ENCODE assay signal across 18 mouse cellular contexts in genomic region chr11:113278238-113278637, GRCm38 (mm10).
"Had no signal": no experiment of that assay in that cellular context is flagged by ENCODE, and none has a peak within 500 bp of the region (broad histone marks: within the 10 kb centered on the region; RNA-seq: fewer than 3 reads in every experiment).

No protein-coding gene starts in this region.

- H3K4me3 ChIP-seq: limb, embryonic 13.5 days; liver, embryonic 13.5 days; midbrain, embryonic 13.5 days; neural tube, embryonic 13.5 days; stomach, embryonic 15.5 days had no signal

- H3K27ac ChIP-seq: limb, embryonic 13.5 days; liver, embryonic 13.5 days; macrophage; midbrain, embryonic 13.5 days; stomach, embryonic 15.5 days had no signal

- H3K27me3 ChIP-seq: limb, embryonic 13.5 days; liver, embryonic 13.5 days; neural tube, embryonic 13.5 days; stomach, embryonic 15.5 days had no signal

- H3K4me2 ChIP-seq: limb, embryonic 13.5 days; liver, embryonic 13.5 days; lung, embryonic 14.5 days; midbrain, embryonic 13.5 days; neural tube, embryonic 13.5 days; stomach, embryonic 15.5 days had no signal

- H3K9me3 ChIP-seq: limb, embryonic 13.5 days; liver, embryonic 13.5 days; midbrain, embryonic 13.5 days; neural tube, embryonic 13.5 days; stomach, embryonic 15.5 days had no signal

- DNase-seq: kidney, adult 18-20 months; kidney, adult 9 months; kidney, postnatal 14 days; kidney, postnatal 4 days; left cerebral cortex, postnatal 4 days; liver; liver, embryonic 13.5 days; lung, embryonic 14.5 days; retina, postnatal 1 day; right cerebral cortex, postnatal 25 days; spleen, adult 18-20 months; thymus, postnatal 25 days had no signal

- ATAC-seq: lung, postnatal 0 days; midbrain, embryonic 13.5 days had no signal

- H3K9ac ChIP-seq: limb, embryonic 13.5 days; liver, embryonic 13.5 days; lung, embryonic 14.5 days; midbrain, embryonic 13.5 days; neural tube, embryonic 13.5 days; stomach, embryonic 15.5 days had no signal

- H3K36me3 ChIP-seq: limb, embryonic 13.5 days; liver, embryonic 13.5 days; midbrain, embryonic 13.5 days; neural tube, embryonic 13.5 days; stomach, embryonic 15.5 days had no signal
